Mouse (Mus musculus) C2C12 (cell line): ENCODE results near the gene Olfr1056. TPM values are rescaled to one million over a fixed set of nuclear protein-coding genes. Genes with fewer than 3 reads are reported as not detected.

Experiments used
- H3K27me3 ChIP-seq: one replicate; pipeline ENCODE4 v1.6.1; 2011; ENCODE audit not compliant: control insufficient read depth, insufficient read depth, insufficient read length
- H3K36me3 ChIP-seq: one replicate; pipeline ENCODE4 v1.6.1; 2011; ENCODE audit not compliant: control insufficient read depth, insufficient read depth
- H3K4me3 ChIP-seq: one replicate; pipeline ENCODE4 v1.5.1; 2011; ENCODE audit warnings: mild to moderate bottlenecking, control low read depth; ENCODE audit not compliant: poor library complexity, insufficient read depth, severe bottlenecking
- H3K79me2 ChIP-seq: one replicate; pipeline ENCODE4 v1.6.1; 2011; ENCODE audit not compliant: control insufficient read depth, insufficient read depth
- H3K79me3 ChIP-seq: one replicate; pipeline ENCODE4 v1.6.1; 2011; ENCODE audit warnings: low read depth, control low read depth
- H3ac ChIP-seq: one replicate; pipeline ENCODE3; 2011; ENCODE audit warnings: low read depth; ENCODE audit not compliant: control insufficient read depth, insufficient read length
- CEBPB ChIP-seq: IDR thresholded peaks from one replicate; pipeline ENCODE4 v1.6.1; 2011; ENCODE audit warnings: low read depth, mild to moderate bottlenecking, control low read depth, moderate library complexity
- CTCF ChIP-seq: IDR thresholded peaks from one replicate; pipeline ENCODE4 v1.5.1; 2011; ENCODE audit not compliant: control insufficient read depth, insufficient read depth, insufficient read length
- FOSL1 ChIP-seq: IDR thresholded peaks from one replicate; pipeline ENCODE4 v1.8.0; 2011; ENCODE audit warnings: mild to moderate bottlenecking, low read length; ENCODE audit not compliant: poor library complexity, insufficient read depth, severe bottlenecking
- MAX ChIP-seq: IDR thresholded peaks from one replicate; pipeline ENCODE4 v1.6.1; 2011; ENCODE audit warnings: mild to moderate bottlenecking, control low read depth
- MYOD1 ChIP-seq: IDR thresholded peaks from one replicate; pipeline ENCODE4 v1.6.1; 2011; ENCODE audit warnings: low read depth; ENCODE audit not compliant: control insufficient read depth, insufficient read length
- MYOG ChIP-seq: IDR thresholded peaks from one replicate; pipeline ENCODE4 v1.6.1; 2011; ENCODE audit not compliant: control insufficient read depth, insufficient read length; ENCODE audit errors: extremely low read depth
- USF1 ChIP-seq: IDR thresholded peaks from one replicate; pipeline ENCODE4 v1.6.1; 2011; ENCODE audit warnings: low read depth, mild to moderate bottlenecking, control low read depth, moderate library complexity
- polyA plus RNA-seq: library from polyadenylated mRNA; unstranded; fragments of >200 nt; fragmentation: generic; extraction: Trizol; gene quantifications from one replicate; pipeline ENCODE4 v1.2.1, GENCODE M21; 2012; ENCODE audit warnings: missing spikeins

The Olfr1056 gene
- polyA plus RNA-seq, 1 experiment: not detected

DNA sequence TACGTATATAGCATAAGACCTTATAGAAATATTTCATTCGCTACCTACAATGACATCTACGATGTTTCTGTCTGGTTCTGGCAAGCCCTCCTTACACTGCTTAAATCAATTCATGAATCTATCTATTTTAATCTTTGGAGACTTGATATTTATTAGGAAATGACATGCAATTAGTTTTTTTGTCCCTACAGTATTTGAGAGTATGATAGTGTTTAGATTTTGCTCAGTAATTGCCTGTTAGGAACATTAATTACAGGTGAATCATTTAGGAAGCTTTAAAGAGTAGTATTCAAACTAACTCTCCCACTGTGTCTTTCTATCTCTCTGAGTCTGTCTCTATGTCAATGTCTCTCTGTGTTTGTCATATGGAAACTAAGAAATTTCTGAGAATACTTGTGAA, 26.9 kb downstream of the Olfr1056 start, which contains the start of gene Olfr1054:
Gene Olfr1054 (minus strand): TSS at position 101 of the 400 bp plus-strand sequence.
- H3K36me3 ChIP-seq: no peaks in the 10 kb centered on the region
- TF ChIP-seq MAX: no peak
- no peak for TF ChIP-seq CEBPB
- no peak for TF ChIP-seq USF1
- TF ChIP-seq CTCF: no peak
- TF ChIP-seq MYOG: no peak
- no peak for TF ChIP-seq MYOD1
- TF ChIP-seq FOSL1: no peak

DNA sequence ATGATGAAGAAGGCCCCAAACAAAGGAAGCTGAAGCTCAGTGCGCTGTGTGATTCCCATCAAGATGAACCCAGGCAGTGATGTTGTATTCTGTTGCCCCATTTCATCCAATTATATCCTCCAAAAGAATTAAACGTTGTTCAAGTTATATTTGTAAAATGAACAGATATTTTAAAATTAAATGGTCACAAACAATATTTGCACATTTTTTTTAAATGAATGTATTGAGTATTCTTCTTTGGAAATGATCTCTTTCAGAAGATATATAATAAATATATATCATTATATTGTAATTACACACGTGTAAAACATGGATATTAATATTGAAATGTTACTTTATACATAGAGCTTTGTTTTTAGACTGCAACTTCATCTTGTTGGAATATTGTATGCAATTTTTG, 47.1 kb downstream of the Olfr1056 start, which contains the start of gene Olfr1053:
Gene Olfr1053 (minus strand): TSS at position 101 of the 400 bp plus-strand sequence.
- no peaks in the 10 kb centered on the region for H3K27me3 ChIP-seq
- no peak within 1 kb of the TSS for H3K4me3 ChIP-seq
- no peak within 1 kb of the TSS for H3ac ChIP-seq
- no peaks in the 10 kb centered on the region for H3K36me3 ChIP-seq
- TF ChIP-seq FOSL1 (no peak), MYOG (no peak), CTCF (no peak)
- H3K79me2 ChIP-seq: no peaks in the 10 kb centered on the region
- H3K79me3 ChIP-seq: no peaks in the 10 kb centered on the region

More for the DNA sequence above, 26.9 kb downstream of the Olfr1056 start, which contains the start of gene Olfr1054:
- no peaks in the 10 kb centered on the region for H3K79me3 ChIP-seq
- no peaks in the 10 kb centered on the region for H3K27me3 ChIP-seq
- no peak within 1 kb of the TSS for H3K4me3 ChIP-seq
- H3ac ChIP-seq: no peak within 1 kb of the TSS
- no peaks in the 10 kb centered on the region for H3K79me2 ChIP-seq

Other genes with a start within 250 kb of the Olfr1056 start
- gene Olfr1039, start 226.5 kb downstream of the Olfr1056 start, polyA plus RNA-seq: not detected
- gene Olfr1040, start 215.7 kb downstream of the Olfr1056 start, polyA plus RNA-seq: not detected
- not detected for gene Olfr1042, start 200.6 kb downstream of the Olfr1056 start, polyA plus RNA-seq
- not detected for gene Olfr1043, start 194.9 kb downstream of the Olfr1056 start, polyA plus RNA-seq
- not detected for gene Olfr1044, start 184.6 kb downstream of the Olfr1056 start, polyA plus RNA-seq
- gene Olfr52, start 176.8 kb downstream of the Olfr1056 start, polyA plus RNA-seq: not detected
- not detected for gene Olfr1045, start 159.5 kb downstream of the Olfr1056 start, polyA plus RNA-seq
- gene Olfr1046, start 143.2 kb downstream of the Olfr1056 start, polyA plus RNA-seq: not detected
- gene Olfr1047, start 131.1 kb downstream of the Olfr1056 start, polyA plus RNA-seq: not detected
- gene Olfr1048, start 122.2 kb downstream of the Olfr1056 start, polyA plus RNA-seq: not detected
- gene Olfr1049, start 104.1 kb downstream of the Olfr1056 start, polyA plus RNA-seq: not detected
- not detected for gene Olfr1051, start 83.4 kb downstream of the Olfr1056 start, polyA plus RNA-seq
- gene Olfr1052, start 70.0 kb downstream of the Olfr1056 start, polyA plus RNA-seq: not detected
- gene Olfr1053, start 47.2 kb downstream of the Olfr1056 start, polyA plus RNA-seq: not detected
- not detected for gene Olfr1054, start 27.0 kb downstream of the Olfr1056 start, polyA plus RNA-seq
- not detected for gene Olfr1055, start 12.2 kb downstream of the Olfr1056 start, polyA plus RNA-seq
- gene Olfr1057, start 15.9 kb upstream of the Olfr1056 start, polyA plus RNA-seq: not detected
- gene Olfr1058, start 26.1 kb upstream of the Olfr1056 start, polyA plus RNA-seq: not detected
- gene Olfr1061, start 51.6 kb upstream of the Olfr1056 start, polyA plus RNA-seq: not detected
- not detected for gene Olfr1062, start 64.3 kb upstream of the Olfr1056 start, polyA plus RNA-seq
- not detected for gene Olfr1065, start 88.1 kb upstream of the Olfr1056 start, polyA plus RNA-seq
- gene Olfr1066, start 93.8 kb upstream of the Olfr1056 start, polyA plus RNA-seq: not detected
- not detected for gene Olfr228, start 124.9 kb upstream of the Olfr1056 start, polyA plus RNA-seq
- gene Olfr1076, start 146.0 kb upstream of the Olfr1056 start, polyA plus RNA-seq: not detected
- not detected for gene Olfr1079, start 180.0 kb upstream of the Olfr1056 start, polyA plus RNA-seq
- not detected for gene Olfr1080, start 195.8 kb upstream of the Olfr1056 start, polyA plus RNA-seq
- not detected for gene Olfr1082, start 236.5 kb upstream of the Olfr1056 start, polyA plus RNA-seq